Mouse (Mus musculus) stomach, embryonic 14.5 days (tissue): ENCODE results near the gene Mef2a. TPM values are rescaled to one million over a fixed set of nuclear protein-coding genes. Genes with fewer than 3 reads are reported as not detected.

Experiments
- ATAC-seq: fragments of 200-750 bp; cut with Nextera tagmentation; 2 replicates; pipeline ENCODE4 v1.8.0; 2017; ENCODE audit warnings: low read depth, moderate TSS enrichment; ENCODE audit not compliant: insufficient number of reproducible peaks, insufficient read depth, low FRiP score
- H3K27ac ChIP-seq: fragments of 300-500 bp; sonication (generic); 2 replicates; pipeline ENCODE4 v1.5.1; 2014; ENCODE audit warnings: mild to moderate bottlenecking, low read length, moderate library complexity, mixed read lengths
- H3K27me3 ChIP-seq: fragments of 300-500 bp; sonication (generic); 2 replicates; pipeline ENCODE4 v1.6.1; 2014; ENCODE audit warnings: low read length, control low read depth, mixed read lengths; ENCODE audit not compliant: control insufficient read depth, insufficient read depth
- H3K36me3 ChIP-seq: fragments of 300-500 bp; sonication (generic); 2 replicates; pipeline ENCODE4 v1.6.1; 2014; ENCODE audit warnings: mild to moderate bottlenecking, control low read depth, low read length, moderate library complexity, mixed read lengths; ENCODE audit not compliant: control insufficient read depth, insufficient read depth
- H3K4me1 ChIP-seq: fragments of 300-500 bp; sonication (generic); 2 replicates; pipeline ENCODE4 v1.6.1; 2014; ENCODE audit warnings: low read length, control low read depth, mixed read lengths; ENCODE audit not compliant: control insufficient read depth, insufficient read depth
- H3K4me2 ChIP-seq: fragments of 300-500 bp; sonication (generic); replicated peaks from 2 replicates; pipeline ENCODE4 v1.6.1; 2014; ENCODE audit warnings: low read depth, low read length, control low read depth
- H3K4me3 ChIP-seq: fragments of 300-500 bp; sonication (generic); 2 replicates; pipeline ENCODE4 v1.5.1; 2014; ENCODE audit warnings: low read depth, low read length, control low read depth
- H3K9ac ChIP-seq: fragments of 300-500 bp; sonication (generic); replicated peaks from 2 replicates; pipeline ENCODE4 v1.6.1; 2014; ENCODE audit warnings: low read depth, mild to moderate bottlenecking, control low read depth, low read length, moderate library complexity, mixed read lengths
- H3K9me3 ChIP-seq: fragments of 300-500 bp; sonication (generic); 2 replicates; pipeline ENCODE4 v1.6.1; 2016; ENCODE audit warnings: low read depth, low read length, control low read depth; ENCODE audit not compliant: control insufficient read depth
- WGBS: fragments of 180-500 bp; shearing (Covaris S2); extraction: QIAGEN DNeasy Blood & Tissue Kit; methylation state at CpG from one replicate; pipeline ENCODE4 v1.1.7; 2014; 5-methylcytosine and 5-hydroxymethylcytosine counted together
- polyA plus RNA-seq: library from polyadenylated mRNA; unstranded; fragments of >200 nt; fragmentation: Nextera tagmentation; extraction: Ambion mirVana; gene quantifications from 2 replicates; pipeline ENCODE4 v1.2.1, GENCODE M21; 2014

Gene Mef2a
- polyA plus RNA-seq, 1 experiment from 2014 or later: 48.0 TPM

GRCm38 (mm10) chr7:67355870-67356269 lies 16.8 kb downstream of the Mef2a start:
- 93% methylated on average over 5 of the region's 5 CpGs for WGBS

GRCm38 (mm10) chr7:67353667-67354066 lies 19.0 kb downstream of the Mef2a start:
- Histone ChIP-seq H3K4me1 (no peaks in the 10 kb centered on the region), H3K4me3 (no peak overlapping the region), H3K27me3 (no peaks in the 10 kb centered on the region), H3K27ac (no peak overlapping the region), H3K9me3 (no peaks in the 10 kb centered on the region), H3K9ac (no peak overlapping the region), H3K36me3 (no peaks in the 10 kb centered on the region), H3K4me2 (no peak overlapping the region)
- 87% methylated on average over 6 of the region's 6 CpGs for WGBS
- ATAC-seq: no peak

More at GRCm38 (mm10) chr7:67355870-67356269, 16.8 kb downstream of the Mef2a start:
- H3K4me3 ChIP-seq: no peak overlapping the region
- no peaks in the 10 kb centered on the region for H3K36me3 ChIP-seq
- no peaks in the 10 kb centered on the region for H3K27me3 ChIP-seq
- no peak overlapping the region for H3K27ac ChIP-seq
- H3K4me2 ChIP-seq: no peak overlapping the region
- H3K4me1 ChIP-seq: no peaks in the 10 kb centered on the region
- ATAC-seq: no peak
- no peak overlapping the region for H3K9ac ChIP-seq
- no peaks in the 10 kb centered on the region for H3K9me3 ChIP-seq

- no peaks in the 10 kb centered on the region for H3K4me1 ChIP-seq
- H3K9ac ChIP-seq: no peak overlapping the region
- WGBS: 77% methylated on average over 4 of the region's 4 CpGs
- no peak for ATAC-seq
- H3K4me2 ChIP-seq: no peak overlapping the region
- H3K27ac ChIP-seq: no peak overlapping the region
- H3K27me3 ChIP-seq: no peaks in the 10 kb centered on the region
- H3K36me3 ChIP-seq: no peaks in the 10 kb centered on the region
- H3K9me3 ChIP-seq: no peaks in the 10 kb centered on the region
- no peak overlapping the region for H3K4me3 ChIP-seq
These were observed 19.7 kb downstream of the Mef2a start for GRCm38 (mm10) chr7:67352989-67353388.

GRCm38 (mm10) chr7:67344443-67344842 lies 28.2 kb downstream of the Mef2a start:
- no peaks in the 10 kb centered on the region for H3K4me1 ChIP-seq
- WGBS: 59% methylated on average over 1 of the region's 1 CpGs
- no peak overlapping the region for H3K27ac ChIP-seq
- no peak overlapping the region for H3K4me2 ChIP-seq
- H3K36me3 ChIP-seq: no peaks in the 10 kb centered on the region; the same call in 1 of the 2 replicates
- ATAC-seq: no peak
- no peak overlapping the region for H3K9ac ChIP-seq
- H3K9me3 ChIP-seq: no peaks in the 10 kb centered on the region
- no peaks in the 10 kb centered on the region for H3K27me3 ChIP-seq
- H3K4me3 ChIP-seq: no peak overlapping the region

- H3K9me3 ChIP-seq: no peaks in the 10 kb centered on the region
- no peak overlapping the region for H3K4me2 ChIP-seq
- no peaks in the 10 kb centered on the region for H3K27me3 ChIP-seq
- no peak for ATAC-seq
- WGBS: 84% methylated on average over 7 of the region's 7 CpGs
- no peak overlapping the region for H3K9ac ChIP-seq
- no peak overlapping the region for H3K27ac ChIP-seq
- H3K4me3 ChIP-seq: no peak overlapping the region
- no peaks in the 10 kb centered on the region for H3K4me1 ChIP-seq
- H3K36me3 ChIP-seq: no peaks in the 10 kb centered on the region; the same call in 1 of the 2 replicates
These were observed 30.5 kb downstream of the Mef2a start for GRCm38 (mm10) chr7:67342067-67342625.

- no peak overlapping the region for H3K4me2 ChIP-seq
- WGBS: 79% methylated on average over 1 of the region's 1 CpGs
- no peak for ATAC-seq
These were observed 52.3 kb downstream of the Mef2a start for GRCm38 (mm10) chr7:67320359-67320758.

GRCm38 (mm10) chr7:67318697-67319096 lies 54.0 kb downstream of the Mef2a start:
- Histone ChIP-seq H3K4me1 (no peaks in the 10 kb centered on the region), H3K4me2 (no peak overlapping the region), H3K36me3 (peaks cover 2% of the 10 kb centered on the region; the same call in 1 of the 2 replicates), H3K4me3 (no peak overlapping the region), H3K27me3 (no peaks in the 10 kb centered on the region), H3K27ac (no peak overlapping the region), H3K9ac (no peak overlapping the region), H3K9me3 (no peaks in the 10 kb centered on the region)
- ATAC-seq: no peak

More at GRCm38 (mm10) chr7:67320359-67320758, 52.3 kb downstream of the Mef2a start:
- Histone ChIP-seq H3K27me3 (no peaks in the 10 kb centered on the region), H3K9ac (no peak overlapping the region), H3K4me3 (no peak overlapping the region), H3K36me3 (no peaks in the 10 kb centered on the region), H3K4me1 (no peaks in the 10 kb centered on the region), H3K27ac (no peak overlapping the region), H3K9me3 (no peaks in the 10 kb centered on the region)

GRCm38 (mm10) chr7:67313200-67313599 lies 59.5 kb downstream of the Mef2a start:
- H3K4me2 ChIP-seq: no peak overlapping the region
- H3K4me3 ChIP-seq: no peak overlapping the region
- 86% methylated on average over 3 of the region's 3 CpGs for WGBS
- no peaks in the 10 kb centered on the region for H3K4me1 ChIP-seq
- no peaks in the 10 kb centered on the region for H3K27me3 ChIP-seq
- peaks cover 3% of the 10 kb centered on the region; the same call in 1 of the 2 replicates for H3K36me3 ChIP-seq
- no peak for ATAC-seq
- H3K9ac ChIP-seq: no peak overlapping the region
- H3K9me3 ChIP-seq: no peaks in the 10 kb centered on the region
- no peak overlapping the region for H3K27ac ChIP-seq

GRCm38 (mm10) chr7:67310151-67310550 lies 62.5 kb downstream of the Mef2a start:
- H3K27ac ChIP-seq: no peak overlapping the region
- WGBS: 72% methylated on average over 2 of the region's 2 CpGs
- peaks cover 3% of the 10 kb centered on the region; the same call in 1 of the 2 replicates for H3K36me3 ChIP-seq
- ATAC-seq: no peak
- no peak overlapping the region for H3K9ac ChIP-seq
- no peak overlapping the region for H3K4me2 ChIP-seq
- H3K4me3 ChIP-seq: no peak overlapping the region
- H3K9me3 ChIP-seq: no peaks in the 10 kb centered on the region
- no peaks in the 10 kb centered on the region for H3K27me3 ChIP-seq
- no peaks in the 10 kb centered on the region for H3K4me1 ChIP-seq
